Mouse (Mus musculus) kidney, embryonic 14.5 days (tissue): Measurements from ENCODE around the gene Pou2f2. TPM values are rescaled to one million over a fixed set of nuclear protein-coding genes. Genes with fewer than 3 reads are reported as not detected.

Experiments
- ATAC-seq: fragments of 200-750 bp; cut with Nextera tagmentation; 2 replicates; pipeline ENCODE4 v1.8.0; 2017; ENCODE audit warnings: moderate number of reproducible peaks, mild to moderate bottlenecking, moderate TSS enrichment, moderate library complexity; ENCODE audit not compliant: low FRiP score, low TSS enrichment
- H3K27ac ChIP-seq: fragments of 300-500 bp; sonication (generic); 2 replicates; pipeline ENCODE4 v1.5.1; 2014; ENCODE audit warnings: low read depth, mild to moderate bottlenecking, low read length, moderate library complexity, mixed read lengths
- H3K27me3 ChIP-seq: fragments of 300-500 bp; sonication (generic); 2 replicates; pipeline ENCODE4 v1.6.1; 2014; ENCODE audit warnings: mild to moderate bottlenecking, low read length; ENCODE audit not compliant: control insufficient read depth, insufficient read depth
- H3K36me3 ChIP-seq: fragments of 300-500 bp; sonication (generic); 2 replicates; pipeline ENCODE4 v1.6.1; 2014; ENCODE audit warnings: low read length, mixed read lengths; ENCODE audit not compliant: control insufficient read depth, insufficient read depth
- H3K4me1 ChIP-seq: fragments of 300-500 bp; sonication (generic); 2 replicates; pipeline ENCODE4 v1.6.1; 2014; ENCODE audit warnings: low read length, mixed read lengths; ENCODE audit not compliant: control insufficient read depth, insufficient read depth
- H3K4me2 ChIP-seq: fragments of 300-500 bp; sonication (generic); replicated peaks from 2 replicates; pipeline ENCODE4 v1.6.1; 2014; ENCODE audit warnings: low read depth, mild to moderate bottlenecking, low read length
- H3K4me3 ChIP-seq: fragments of 300-500 bp; sonication (generic); 2 replicates; pipeline ENCODE4 v1.5.1; 2014; ENCODE audit warnings: mild to moderate bottlenecking, low read length
- H3K9ac ChIP-seq: fragments of 300-500 bp; sonication (generic); 2 replicates; pipeline ENCODE4 v1.6.1; 2014; ENCODE audit warnings: low read depth, mild to moderate bottlenecking, low read length, moderate library complexity
- H3K9me3 ChIP-seq: fragments of 300-500 bp; sonication (generic); 2 replicates; pipeline ENCODE4 v1.6.1; 2016; ENCODE audit warnings: low read length; ENCODE audit not compliant: control insufficient read depth
- WGBS: fragments of 180-500 bp; shearing (Covaris S2); extraction: QIAGEN DNeasy Blood & Tissue Kit; methylation state at CpG from one replicate; pipeline ENCODE4 v1.1.7; 2014; 5-methylcytosine and 5-hydroxymethylcytosine counted together
- polyA plus RNA-seq: library from polyadenylated mRNA; unstranded; fragments of >200 nt; fragmentation: Nextera tagmentation; extraction: Ambion mirVana; gene quantifications from 2 replicates; pipeline ENCODE4 v1.2.1, GENCODE M21; 2014

Gene Pou2f2
- 0.39 and 0.90 TPM in 2 replicates for polyA plus RNA-seq

GRCm38 (mm10) chr7:25179606-25180161, at the start of gene Pou2f2:
Pou2f2 (minus strand) TSS chr7:25179726.
- Histone ChIP-seq H3K36me3 (no peaks in the 10 kb centered on the region), H3K27ac (no peak within 1 kb of the TSS), H3K9me3 (no peaks in the 10 kb centered on the region), H3K4me1 (0 out of 2 replicates have a peak, but pooled peaks cover 3% of the 10 kb centered on the region), H3K9ac (peak within 1 kb of the TSS; percentile 9; the same call in 1 of the 2 replicates), H3K4me3 (peak within 1 kb of the TSS; percentile 52), H3K27me3 (peaks cover 72% of the 10 kb centered on the region), H3K4me2 (peak within 1 kb of the TSS; percentile 87)
- peak; percentile 88 for ATAC-seq
- WGBS: under 1% methylated on average over 36 of the region's 56 CpGs

DNA sequence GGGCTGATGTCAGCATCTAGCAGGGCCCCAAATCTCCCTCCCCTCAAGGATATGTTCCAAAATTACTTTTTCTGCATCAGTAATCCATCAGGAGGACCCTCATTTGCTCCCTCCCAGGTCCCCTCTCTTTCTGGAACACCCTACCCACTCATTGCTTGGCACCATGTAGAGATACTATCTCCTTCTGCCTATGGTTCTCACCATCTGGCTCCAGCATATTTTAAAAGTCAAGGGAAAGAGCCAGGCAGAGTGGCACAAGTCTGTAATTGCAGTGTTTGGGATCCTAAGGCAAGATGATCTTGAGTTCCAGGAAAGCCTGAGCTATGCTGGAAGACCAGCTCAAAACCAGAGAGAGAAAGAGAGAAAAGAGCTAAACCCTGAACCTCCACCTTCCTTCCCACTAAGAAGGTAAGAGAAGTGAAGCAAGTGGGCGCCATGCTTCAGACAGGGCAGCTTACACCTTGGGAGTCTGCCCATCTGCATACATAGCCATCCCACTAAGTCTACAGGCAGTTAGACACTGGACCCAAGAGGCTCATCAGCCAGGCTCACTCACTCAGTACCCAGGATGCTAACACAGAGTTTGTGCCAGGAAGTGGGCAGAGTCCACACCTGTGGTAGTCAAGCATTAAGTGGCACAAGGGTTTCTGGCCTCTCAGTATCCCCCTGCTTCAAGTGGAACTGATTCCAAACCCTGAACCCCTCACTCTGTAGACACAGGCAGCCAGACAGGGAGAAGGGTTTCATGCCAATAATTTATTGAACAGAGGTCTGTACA, 48.2 kb upstream of the Pou2f2 start:
- no peaks in the 10 kb centered on the region for H3K27me3 ChIP-seq
- no peak overlapping the region for H3K4me2 ChIP-seq
- WGBS: 83% methylated on average over 1 of the region's 1 CpGs
- peaks cover 88% of the 10 kb centered on the region for H3K36me3 ChIP-seq
- H3K9me3 ChIP-seq: no peaks in the 10 kb centered on the region
- H3K27ac ChIP-seq: no peak overlapping the region
- H3K4me3 ChIP-seq: no peak overlapping the region
- no peak for ATAC-seq
- H3K9ac ChIP-seq: no peak overlapping the region
- no peaks in the 10 kb centered on the region for H3K4me1 ChIP-seq

DNA sequence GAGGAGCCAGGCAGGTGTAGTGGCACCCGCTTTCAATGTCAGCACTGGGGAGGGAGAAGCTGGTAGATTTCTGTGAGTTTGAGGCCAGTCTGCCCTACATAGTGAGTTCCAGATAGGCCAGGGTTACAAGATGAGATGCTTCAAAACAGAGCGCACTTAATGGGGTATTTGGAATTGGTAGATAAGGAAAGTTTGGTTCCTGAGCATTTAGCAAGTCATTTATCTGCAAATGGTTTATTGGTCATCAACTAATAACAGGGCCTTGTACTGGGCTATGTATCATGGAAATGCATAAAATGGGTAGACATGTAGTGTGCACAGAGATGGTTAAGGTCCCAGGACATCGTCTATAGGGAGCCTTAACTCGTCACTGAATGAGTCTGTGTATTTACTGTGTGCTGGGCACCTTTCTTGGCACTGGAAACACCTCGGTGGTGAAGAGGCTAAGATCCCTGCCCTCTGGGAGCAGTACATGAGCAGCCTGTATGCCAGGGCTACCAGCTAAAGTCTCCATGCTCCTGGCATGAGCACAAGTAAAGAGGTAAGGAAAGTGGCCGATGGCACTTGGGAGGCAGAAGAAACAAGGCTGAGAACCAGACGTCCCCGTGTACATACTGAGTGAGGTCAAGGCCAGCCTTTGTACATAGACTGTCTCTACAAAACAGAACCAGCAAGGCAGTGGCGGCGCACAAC, 42.9 kb upstream of the Pou2f2 start:
- no peaks in the 10 kb centered on the region for H3K27me3 ChIP-seq
- H3K9ac ChIP-seq: peak overlapping the region; percentile 77; the same call in 1 of the 2 replicates
- ATAC-seq: no peak
- H3K4me2 ChIP-seq: peak overlapping the region; percentile 95
- peak overlapping the region; percentile 80; the same call in 1 of the 2 replicates for H3K27ac ChIP-seq
- H3K9me3 ChIP-seq: no peaks in the 10 kb centered on the region
- peaks cover 37% of the 10 kb centered on the region for H3K36me3 ChIP-seq
- H3K4me1 ChIP-seq: peaks cover 26% of the 10 kb centered on the region
- peak overlapping the region; percentile 67 for H3K4me3 ChIP-seq
- 87% methylated on average over 10 of the region's 10 CpGs for WGBS

GRCm38 (mm10) chr7:25221102-25221883, 41.8 kb upstream of the Pou2f2 start, which contains the start of gene Zfp526:
Zfp526 (plus strand) TSS chr7:25221425.
- Histone ChIP-seq H3K4me2 (peak within 1 kb of the TSS; percentile 95), H3K9me3 (no peaks in the 10 kb centered on the region), H3K9ac (peak within 1 kb of the TSS; percentile 77), H3K27ac (peak within 1 kb of the TSS; percentile 80), H3K27me3 (no peaks in the 10 kb centered on the region), H3K4me3 (peak within 1 kb of the TSS; percentile 67), H3K36me3 (peaks cover 26% of the 10 kb centered on the region), H3K4me1 (peaks cover 26% of the 10 kb centered on the region)
- ATAC-seq: peak; percentile 94
- under 1% methylated on average over 43 of the region's 45 CpGs for WGBS

DNA sequence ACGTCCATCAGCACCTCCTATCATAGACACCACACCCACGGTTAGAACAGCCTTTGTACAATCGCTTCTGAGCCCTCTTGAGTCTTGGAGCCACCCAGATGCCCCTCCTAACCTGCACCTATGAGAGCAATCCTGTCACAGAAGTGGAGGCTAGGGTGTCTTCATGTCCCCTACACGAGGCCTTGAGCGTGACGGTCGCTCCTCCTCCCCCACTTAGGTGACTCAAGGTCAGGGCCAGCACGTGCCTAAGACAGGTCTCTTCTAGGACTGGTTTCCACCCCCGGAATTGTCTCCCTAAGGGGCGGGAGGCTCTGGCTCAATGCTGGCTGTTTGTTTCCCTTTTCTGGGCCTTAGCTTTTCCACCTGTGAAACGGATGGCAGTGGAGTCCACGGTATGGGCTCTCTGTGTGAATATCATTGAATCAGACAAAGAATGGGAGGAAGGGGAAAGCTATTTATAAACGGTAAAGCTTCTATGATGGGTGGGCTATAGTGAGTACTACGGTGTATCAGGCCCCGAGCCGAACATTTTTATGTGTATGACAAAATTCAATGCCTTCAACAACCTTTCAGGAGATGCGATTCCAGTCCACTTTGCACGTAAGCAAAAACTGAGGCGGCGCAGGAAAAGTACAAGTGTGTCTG, 41.1 kb upstream of the Pou2f2 start, which contains the start of gene Dedd2:
Gene Dedd2 (minus strand): TSS at position 159 of the 645 bp plus-strand sequence.
- peak within 1 kb of the TSS; percentile 77 for H3K9ac ChIP-seq
- peaks cover 19% of the 10 kb centered on the region for H3K36me3 ChIP-seq
- peak within 1 kb of the TSS; percentile 95 for H3K4me2 ChIP-seq
- no peak for ATAC-seq
- H3K27ac ChIP-seq: peak within 1 kb of the TSS; percentile 80
- 6% methylated on average over 20 of the region's 20 CpGs for WGBS
- H3K4me3 ChIP-seq: peak within 1 kb of the TSS; percentile 67
- H3K4me1 ChIP-seq: peaks cover 26% of the 10 kb centered on the region
- no peaks in the 10 kb centered on the region for H3K27me3 ChIP-seq
- H3K9me3 ChIP-seq: no peaks in the 10 kb centered on the region

GRCm38 (mm10) chr7:25219756-25220456, 40.4 kb upstream of the Pou2f2 start:
- Histone ChIP-seq H3K36me3 (peaks cover 15% of the 10 kb centered on the region), H3K27ac (peak overlapping the region; percentile 49; the same call in 1 of the 2 replicates), H3K9ac (peak overlapping the region; percentile 77), H3K27me3 (no peaks in the 10 kb centered on the region), H3K4me2 (peak overlapping the region; percentile 95), H3K4me3 (peak overlapping the region; percentile 67), H3K4me1 (peaks cover 26% of the 10 kb centered on the region), H3K9me3 (no peaks in the 10 kb centered on the region)
- WGBS: 5% methylated on average over 31 of the region's 31 CpGs
- peak; percentile 79 for ATAC-seq

GRCm38 (mm10) chr7:25219416-25219750, 39.9 kb upstream of the Pou2f2 start:
- H3K9me3 ChIP-seq: no peaks in the 10 kb centered on the region
- WGBS: under 1% methylated on average over 16 of the region's 16 CpGs
- peak; percentile 25 for ATAC-seq

More at GRCm38 (mm10) chr7:25219416-25219750, 39.9 kb upstream of the Pou2f2 start:
- Histone ChIP-seq H3K4me2 (peak overlapping the region; percentile 95), H3K27ac (0 out of 2 replicates have a peak overlapping the region, but pooled peaks have one; percentile 49), H3K27me3 (no peaks in the 10 kb centered on the region), H3K9ac (peak overlapping the region; percentile 74), H3K4me3 (peak overlapping the region; percentile 67), H3K36me3 (peaks cover 13% of the 10 kb centered on the region; the same call in 1 of the 2 replicates), H3K4me1 (peaks cover 26% of the 10 kb centered on the region)
